Mouse (Mus musculus) urinary bladder, postnatal 4 days (tissue): ENCODE data around the gene Aqr.

Experiments
- DNase-seq, 2 experiments: peaks; one replicate each; pipeline ENCODE4 v3.0.0; 2021 to 2022; ENCODE audit warnings: low spot score in 2 of 2

Gene Aqr

DNA sequence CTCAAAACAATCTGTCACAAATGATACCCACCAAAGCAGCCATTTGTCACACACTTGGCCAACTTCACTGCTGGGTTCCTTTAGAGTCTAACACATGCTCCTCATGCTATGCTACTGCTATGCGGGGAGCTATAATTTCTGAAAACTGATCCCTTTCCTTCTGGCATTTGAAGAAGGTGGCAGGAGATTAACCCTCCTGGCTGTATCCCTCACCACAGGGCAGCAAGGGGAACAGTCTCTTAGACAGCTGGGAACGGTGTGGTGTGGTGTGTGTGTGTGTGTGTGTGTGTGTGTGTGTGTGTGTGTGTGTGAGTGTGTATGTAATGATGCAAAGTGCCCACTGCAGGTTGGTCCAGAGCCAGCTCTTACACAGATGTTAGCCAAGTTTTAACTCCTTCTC lies 51.0 kb downstream of the Aqr start:
- DNase-seq: no peak

DNA sequence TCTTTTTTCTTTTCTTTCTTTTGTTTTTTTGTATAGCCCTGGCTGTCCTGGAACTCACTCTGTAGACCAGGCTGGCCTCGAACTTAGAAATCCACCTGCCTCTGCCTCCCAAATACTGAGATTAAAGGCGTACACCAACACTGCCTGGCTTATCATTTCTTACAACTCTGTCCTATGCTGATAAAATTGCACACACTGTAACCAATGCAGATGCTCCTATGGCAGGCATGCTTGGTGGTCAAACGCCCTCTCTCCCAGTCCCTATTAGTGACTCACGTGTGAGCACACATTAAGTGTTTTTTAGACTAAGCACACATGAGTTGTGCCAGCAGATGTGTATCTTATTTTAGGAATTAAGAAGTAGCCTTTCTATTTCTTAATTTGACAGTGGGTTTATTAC lies 53.5 kb downstream of the Aqr start:
- DNase-seq: no peak

- DNase-seq: no peak
Observed at GRCm38 (mm10) chr2:114130657-114131056, 56.2 kb downstream of the Aqr start.

- no peak for DNase-seq
Observed at GRCm38 (mm10) chr2:114123304-114123703, 63.5 kb downstream of the Aqr start.

GRCm38 (mm10) chr2:114119451-114119850 lies 67.4 kb downstream of the Aqr start:
- DNase-seq: no peak

DNA sequence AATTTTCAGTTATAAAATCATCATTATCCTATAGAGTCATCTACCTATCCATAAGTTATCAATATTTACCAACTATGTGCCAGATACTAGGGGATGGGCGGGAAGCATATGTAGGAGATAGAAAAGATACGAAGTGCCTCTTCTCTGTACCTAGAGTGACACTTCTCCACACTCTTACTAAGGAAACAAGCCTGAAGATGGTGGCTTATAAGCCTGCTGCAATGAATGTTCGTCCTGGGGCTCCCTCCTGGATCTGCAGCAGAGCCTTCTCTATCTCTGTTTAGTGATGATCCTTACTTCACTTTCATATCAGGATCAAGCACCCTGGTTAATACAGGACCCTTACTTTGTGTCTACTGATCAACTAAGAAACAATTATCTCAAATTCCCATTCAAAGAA lies 69.2 kb downstream of the Aqr start:
- DNase-seq: no peak

DNA sequence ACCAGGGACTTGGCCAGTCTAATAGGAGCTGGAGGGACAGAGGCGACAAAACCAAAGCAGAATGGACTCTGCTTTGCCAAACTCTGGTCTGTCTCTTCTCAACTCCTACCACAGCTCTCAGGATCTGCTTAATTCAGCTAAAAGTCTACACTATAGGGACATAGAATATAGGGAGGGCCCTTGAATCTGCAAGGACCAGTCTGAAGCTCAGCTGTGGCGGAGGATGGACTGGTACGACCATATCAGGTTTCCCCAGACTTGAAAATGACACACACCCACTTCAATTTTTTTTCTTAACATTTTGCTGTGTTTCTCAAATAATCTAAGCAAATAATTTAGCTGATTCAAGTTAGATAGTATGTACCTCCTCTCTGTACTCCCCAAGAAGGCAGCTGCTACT lies 69.6 kb downstream of the Aqr start:
- DNase-seq: no peak

DNA sequence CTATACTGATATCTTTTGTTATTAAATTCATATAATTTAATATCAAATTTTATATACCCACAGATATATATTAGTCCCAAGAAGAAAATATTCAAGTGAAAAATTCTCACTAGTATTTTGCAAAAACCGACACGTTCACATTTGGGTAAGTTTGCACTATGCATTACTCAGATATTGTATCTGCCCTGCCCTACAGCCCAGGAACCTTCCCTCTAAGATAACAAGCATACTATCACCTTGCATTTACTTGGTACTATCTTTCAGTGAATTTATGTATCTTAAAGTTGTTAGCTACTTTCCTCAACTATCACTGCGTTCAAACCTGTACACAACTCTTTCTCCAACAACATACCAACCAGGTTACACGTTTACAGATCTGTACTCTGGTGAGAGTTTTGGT lies 71.3 kb downstream of the Aqr start:
- DNase-seq: no peak

DNA sequence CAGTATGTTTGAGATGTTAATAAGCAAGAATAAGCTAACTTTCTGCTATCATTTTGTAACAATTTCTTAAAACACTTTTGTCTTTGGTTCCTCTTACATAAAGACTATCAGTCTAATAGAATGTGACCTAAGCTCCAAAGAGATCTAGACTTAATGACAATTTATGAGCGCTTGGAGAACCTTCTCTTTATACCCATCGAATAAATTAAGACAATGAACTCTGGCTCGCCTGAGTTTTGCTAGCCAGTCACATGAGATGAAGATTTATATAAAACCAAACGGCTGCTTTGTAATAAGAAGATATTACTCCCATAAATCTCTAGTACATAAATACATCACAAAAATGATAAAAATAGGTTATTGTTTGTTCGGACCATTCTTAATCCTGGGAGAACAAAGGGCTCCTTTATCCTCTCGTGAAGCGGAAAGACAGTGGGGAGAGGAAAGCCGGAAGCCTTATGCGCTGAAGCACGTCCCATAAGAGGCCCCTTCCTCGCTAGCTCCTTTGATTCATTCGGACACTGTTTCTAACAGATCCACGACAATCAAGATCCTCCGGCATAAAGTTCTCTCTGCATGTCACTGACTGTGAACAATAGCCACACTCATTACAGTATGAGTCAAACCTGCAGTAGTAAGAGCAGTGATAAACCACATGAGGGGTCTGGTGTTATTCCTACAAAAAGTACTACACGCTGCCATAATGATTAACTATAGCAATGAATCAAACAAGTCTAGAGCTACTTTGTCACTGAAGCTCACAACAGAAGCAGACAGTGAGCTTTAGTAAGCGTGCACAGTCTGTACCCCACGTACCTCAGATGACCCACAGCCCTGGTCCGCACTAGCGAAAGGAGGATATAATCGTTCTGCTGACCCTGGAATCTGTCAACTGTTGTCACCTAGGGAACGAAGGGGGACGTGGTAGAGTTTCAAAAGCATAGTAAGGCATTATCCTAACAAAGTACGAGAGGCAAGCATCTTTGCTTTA lies 79.2 kb downstream of the Aqr start:
- DNase-seq: no peak

- DNase-seq: no peak
Observed at GRCm38 (mm10) chr2:114106383-114106782, 80.4 kb downstream of the Aqr start.

- no peak for DNase-seq
Observed at GRCm38 (mm10) chr2:114102471-114102870, 84.4 kb downstream of the Aqr start.

DNA sequence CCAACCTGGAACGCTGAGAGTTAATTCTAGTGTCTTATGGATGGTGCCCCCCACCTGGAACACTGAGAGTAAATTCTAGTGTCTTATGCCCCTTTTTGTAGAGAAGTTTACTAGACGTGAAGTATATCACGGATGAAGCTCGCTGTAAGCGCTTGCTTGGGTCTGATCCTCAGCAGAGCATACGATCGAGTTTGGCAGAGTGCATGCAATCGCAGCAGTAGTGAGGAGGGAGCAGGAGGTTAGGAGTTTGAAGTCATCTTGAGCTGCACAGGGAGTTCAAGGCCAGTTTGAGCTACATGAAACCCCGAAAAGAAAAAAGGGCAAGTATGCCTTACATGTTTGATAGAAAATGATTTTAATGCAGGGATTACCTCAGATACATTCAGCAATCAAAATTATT lies 86.0 kb downstream of the Aqr start:
- DNase-seq: no peak

GRCm38 (mm10) chr2:114099816-114100215 lies 87.0 kb downstream of the Aqr start:
- no peak for DNase-seq

GRCm38 (mm10) chr2:114099109-114099508 lies 87.7 kb downstream of the Aqr start:
- DNase-seq: no peak

- no peak for DNase-seq
Observed at GRCm38 (mm10) chr2:114097627-114098026, 89.2 kb downstream of the Aqr start.

DNA sequence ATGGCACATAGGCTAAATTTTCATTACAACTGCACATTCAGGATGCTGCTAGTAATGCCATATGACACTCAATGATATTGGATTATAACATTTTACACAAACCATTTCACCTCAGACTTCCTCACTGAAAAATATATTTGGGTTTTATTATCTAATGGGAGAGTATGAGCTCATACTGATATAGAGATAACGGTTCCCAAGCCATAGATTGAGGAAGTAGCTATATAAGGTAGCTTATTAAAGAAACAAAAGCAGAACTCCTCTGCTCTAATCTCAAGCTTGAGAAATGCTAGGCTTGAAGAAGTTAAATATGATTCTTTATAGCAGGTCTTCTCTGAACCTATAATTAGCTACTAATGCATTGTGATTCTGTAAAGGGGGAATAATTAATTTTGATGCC lies 90.3 kb downstream of the Aqr start:
- no peak for DNase-seq

GRCm38 (mm10) chr2:114095348-114095747 lies 91.5 kb downstream of the Aqr start:
- no peak for DNase-seq

- no peak for DNase-seq
Observed at GRCm38 (mm10) chr2:114094696-114095095, 92.1 kb downstream of the Aqr start.

- no peak for DNase-seq
Observed at GRCm38 (mm10) chr2:114093577-114093976, 93.2 kb downstream of the Aqr start.

DNA sequence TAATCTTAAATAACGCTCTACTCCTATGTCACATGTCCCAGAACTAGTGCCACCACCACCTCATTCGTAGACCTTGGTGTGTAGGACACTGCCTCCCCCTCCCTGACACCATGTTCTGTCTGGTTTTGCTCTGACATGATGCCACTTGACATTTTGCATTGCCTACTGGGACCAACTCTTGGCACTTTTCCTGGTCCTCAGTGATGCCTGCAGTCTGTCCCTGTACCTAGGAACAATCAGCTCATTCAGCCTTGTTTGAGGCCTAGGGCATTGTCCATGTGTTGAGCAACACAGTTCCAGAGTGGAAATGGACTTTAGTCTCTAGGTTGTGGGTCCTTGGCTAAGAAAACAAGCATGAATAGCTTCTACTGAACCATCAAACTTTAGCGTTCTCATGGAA lies 97.0 kb downstream of the Aqr start:
- DNase-seq: no peak

DNA sequence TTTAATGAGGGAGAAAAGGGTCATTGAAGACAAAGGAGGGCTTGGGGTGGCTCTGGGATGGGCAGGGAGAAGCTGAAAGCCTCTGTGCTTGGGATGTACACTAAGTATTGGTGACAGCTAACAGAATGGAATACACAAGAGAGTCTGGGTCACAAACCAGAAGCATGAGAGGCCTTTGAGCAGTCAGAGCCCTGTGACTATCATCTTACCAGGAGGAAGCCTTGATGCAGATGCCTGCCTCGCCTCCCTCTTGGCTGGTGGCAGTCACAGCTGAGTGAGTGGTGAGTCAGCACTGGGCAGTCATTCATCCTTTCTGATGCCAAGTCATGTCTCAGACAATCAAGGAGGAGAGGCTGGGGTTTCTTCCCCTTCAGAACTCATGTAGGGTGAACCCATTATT lies 99.6 kb downstream of the Aqr start:
- DNase-seq: no peak

DNA sequence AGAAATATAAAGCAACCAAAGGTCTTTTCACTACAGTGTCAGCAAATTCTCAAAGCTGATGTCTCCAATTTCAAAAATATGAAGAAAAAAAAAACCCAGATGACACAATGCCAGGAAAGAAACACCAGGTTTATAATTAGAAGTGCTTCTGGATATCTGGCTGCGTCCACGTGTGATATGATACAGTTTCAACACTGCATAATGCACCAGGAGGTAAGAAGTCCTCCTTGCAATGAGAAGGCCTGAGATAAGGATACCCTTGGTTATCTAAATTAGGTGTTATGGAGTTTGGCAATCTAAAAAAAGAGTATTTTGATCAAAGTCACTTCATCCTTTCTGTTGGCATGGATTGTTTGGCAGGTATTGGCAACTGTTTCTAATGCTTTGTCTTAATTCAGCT lies 114.9 kb downstream of the Aqr start:
- no peak for DNase-seq

DNA sequence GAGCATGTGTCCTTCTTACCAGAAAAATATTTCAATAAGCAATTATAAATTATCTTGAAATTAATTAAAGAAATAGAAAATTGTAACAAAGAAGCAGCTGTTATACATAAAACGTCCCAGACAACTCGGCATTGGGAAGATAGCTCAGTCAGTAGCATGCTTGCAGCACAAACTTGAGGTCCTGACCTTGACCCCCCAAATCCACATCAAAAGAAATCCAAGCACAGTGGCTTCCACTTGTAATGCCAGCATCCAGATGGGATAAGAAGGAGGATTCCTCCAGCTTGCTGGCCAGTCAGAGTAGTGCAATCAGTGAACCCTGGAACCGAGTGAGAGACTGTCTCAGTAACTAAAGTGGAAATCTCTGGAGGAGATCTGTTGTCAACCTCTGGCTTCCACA lies 120.6 kb downstream of the Aqr start:
- no peak for DNase-seq

- no peak for DNase-seq
Observed at GRCm38 (mm10) chr2:114064004-114064403, 122.8 kb downstream of the Aqr start.
